Mouse (Mus musculus) megakaryocyte, embryonic 14.5 days (primary cell): ENCODE measurements around the gene Rad17.

Source experiments
- FLI1 ChIP-seq: IDR thresholded peaks from 2 replicates; pipeline ENCODE4 v1.6.1; 2012; ENCODE audit warnings: low read length, inconsistent platforms, mixed read lengths
- GATA1 ChIP-seq: IDR thresholded peaks from 3 replicates; pipeline ENCODE4 v1.6.1; 2012; ENCODE audit warnings: mixed read lengths, low read length, inconsistent platforms, borderline replicate concordance

DNA sequence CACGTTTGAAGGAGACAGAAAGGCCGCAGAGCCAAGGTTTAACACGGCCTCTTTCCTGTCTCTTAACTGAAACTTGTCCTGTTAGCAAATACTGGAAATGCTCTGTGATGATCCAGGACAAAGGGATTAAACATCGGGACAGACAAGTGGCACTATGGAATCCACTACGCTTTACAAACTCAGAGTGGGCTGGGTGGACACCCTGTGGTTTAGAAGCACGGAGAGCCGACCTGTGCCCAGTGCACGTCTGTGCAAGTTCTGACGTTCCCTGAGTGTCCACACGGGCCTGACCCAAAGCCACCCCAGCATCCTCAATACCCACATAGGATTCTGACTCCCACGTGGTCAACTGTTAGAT is 47.1 kb downstream of the Rad17 start:
- no peak for TF ChIP-seq GATA1
- no peak for TF ChIP-seq FLI1
